Comparison of ENCODE assay signal across 26 mouse cellular contexts in genomic region chr14:12350271-12350916, GRCm38 (mm10). TPM values are rescaled to one million over a fixed set of nuclear protein-coding genes. Genes with fewer than 3 reads are reported as not detected.
A peak's percentile ranks its signal among the peaks of the same experiment; 100 is the strongest.
DNase-seq lines count a peak whose midpoint lies in the region; ATAC-seq lines count a peak whose summit lies in the region.
"Had no signal": no experiment of that assay in that cellular context is flagged by ENCODE, and none has a peak within 500 bp of the region (broad histone marks: within the 10 kb centered on the region; RNA-seq: fewer than 3 reads in every experiment).

No protein-coding gene starts in this region.

- 4% methylated on average over 16 of the region's 16 CpGs for WGBS in hindbrain, embryonic 10.5 days
- WGBS in hindbrain, embryonic 12.5 days, result 4% methylated on average over 16 of the region's 16 CpGs
- WGBS in neural tube, embryonic 15.5 days, result 8% methylated on average over 16 of the region's 16 CpGs
- 19% methylated on average over 16 of the region's 16 CpGs for WGBS in forebrain, embryonic 14.5 days
- WGBS in neural tube, embryonic 11.5 days, result 6% methylated on average over 16 of the region's 16 CpGs

- peaks cover 100% of the 10 kb centered on the region for H3K27me3 ChIP-seq in hindbrain, embryonic 10.5 days (ENCODE audit: insufficient read depth, poor library complexity, severe bottlenecking)
- peaks cover 93% of the 10 kb centered on the region for H3K27me3 ChIP-seq in hindbrain, embryonic 12.5 days
- peaks cover 89% of the 10 kb centered on the region for H3K27me3 ChIP-seq in neural tube, embryonic 15.5 days (replicated peaks)
- peaks cover 51% of the 10 kb centered on the region for H3K27me3 ChIP-seq in forebrain, embryonic 14.5 days (replicated peaks; ENCODE audit: control insufficient read depth, insufficient read depth, low read length)
- H3K27me3 ChIP-seq in neural tube, embryonic 11.5 days (ENCODE audit: control insufficient read depth, insufficient read depth, low read length), result peaks cover 81% of the 10 kb centered on the region
- H3K27me3 ChIP-seq: CH12.LX had no signal

- H3K4me1 ChIP-seq in hindbrain, embryonic 10.5 days (replicated peaks), result peaks cover 9% of the 10 kb centered on the region; the same call in 1 of the 2 replicates
- H3K4me1 ChIP-seq in hindbrain, embryonic 12.5 days, result peaks cover 9% of the 10 kb centered on the region; the same call in 1 of the 2 replicates
- peaks cover 15% of the 10 kb centered on the region; the same call in 1 of the 2 replicates for H3K4me1 ChIP-seq in neural tube, embryonic 15.5 days
- peaks cover 11% of the 10 kb centered on the region; the same call in 1 of the 2 replicates for H3K4me1 ChIP-seq in forebrain, embryonic 14.5 days (ENCODE audit: control insufficient read depth, insufficient read depth, low read length)
- no peaks in the 10 kb centered on the region for H3K4me1 ChIP-seq in neural tube, embryonic 11.5 days (ENCODE audit: control insufficient read depth, insufficient read depth, low read length)

- no peak overlapping the region for H3K27ac ChIP-seq in hindbrain, embryonic 10.5 days
- H3K27ac ChIP-seq in hindbrain, embryonic 12.5 days, result no peak overlapping the region
- no peak overlapping the region for H3K27ac ChIP-seq in neural tube, embryonic 15.5 days (replicated peaks)
- H3K27ac ChIP-seq in forebrain, embryonic 14.5 days (ENCODE audit: low read depth, low read length), result no peak overlapping the region
- H3K27ac ChIP-seq in neural tube, embryonic 11.5 days (ENCODE audit: low read depth, low read length), result no peak overlapping the region
- H3K27ac ChIP-seq: heart, embryonic 10.5 days; hindbrain, embryonic 15.5 days; kidney, embryonic 15.5 days; liver, embryonic 14.5 days; lung, embryonic 15.5 days; neural tube, embryonic 12.5 days; stomach, embryonic 15.5 days had no signal

- no peak overlapping the region for H3K4me2 ChIP-seq in hindbrain, embryonic 12.5 days (replicated peaks)
- no peak overlapping the region for H3K4me2 ChIP-seq in neural tube, embryonic 15.5 days
- H3K4me2 ChIP-seq in forebrain, embryonic 14.5 days (ENCODE audit: low read length), result no peak overlapping the region
- no peak overlapping the region for H3K4me2 ChIP-seq in neural tube, embryonic 11.5 days (ENCODE audit: low read depth)
- H3K4me2 ChIP-seq: hindbrain, embryonic 15.5 days; kidney, embryonic 15.5 days; lung, embryonic 15.5 days; neural tube, embryonic 12.5 days; stomach, embryonic 15.5 days had no signal

- no peaks in the 10 kb centered on the region for H3K9me3 ChIP-seq in hindbrain, embryonic 10.5 days
- no peaks in the 10 kb centered on the region for H3K9me3 ChIP-seq in hindbrain, embryonic 12.5 days (replicated peaks)
- no peaks in the 10 kb centered on the region for H3K9me3 ChIP-seq in neural tube, embryonic 15.5 days (replicated peaks)
- no peaks in the 10 kb centered on the region for H3K9me3 ChIP-seq in forebrain, embryonic 14.5 days (replicated peaks; ENCODE audit: control insufficient read depth, low read length)
- no peaks in the 10 kb centered on the region for H3K9me3 ChIP-seq in neural tube, embryonic 11.5 days (ENCODE audit: control insufficient read depth, low read length)
- H3K9me3 ChIP-seq: heart, embryonic 10.5 days; hindbrain, embryonic 15.5 days; kidney, embryonic 15.5 days; lung, embryonic 15.5 days; neural tube, embryonic 12.5 days; stomach, embryonic 15.5 days had no signal

- ATAC-seq in hindbrain, embryonic 12.5 days (ENCODE audit: low FRiP score), result no peak
- ATAC-seq in neural tube, embryonic 15.5 days (ENCODE audit: low FRiP score), result no peak
- no peak for ATAC-seq in forebrain, embryonic 14.5 days
- no peak for ATAC-seq in neural tube, embryonic 11.5 days (ENCODE audit: insufficient read depth, low FRiP score, low TSS enrichment)
- ATAC-seq: intestine, embryonic 16.5 days had no signal

- DNase-seq in hindbrain, embryonic 10.5 days (ENCODE audit: low spot score), result peak; percentile 42
- DNase-seq in neural tube, embryonic 10.5 days (ENCODE audit: extremely low spot score, low spot score), result peak; percentile 31
- DNase-seq in forebrain, embryonic 14.5 days (ENCODE audit: low spot score), result no peak
- peak; percentile 32 for DNase-seq in neural tube, embryonic 11.5 days (ENCODE audit: low spot score)
- DNase-seq in urinary bladder, postnatal 10 days (ENCODE audit: low spot score), result no peak
- no peak for DNase-seq in right cerebral cortex, adult 18-20 months
- DNase-seq: cerebellum, adult 2 months; gastrocnemius, postnatal 36 days; lung, postnatal 4 days; right cerebral cortex, postnatal 14 days; spleen, adult 18-20 months; thymus, adult 2 months had no signal

- no peaks in the 10 kb centered on the region for H3K36me3 ChIP-seq in hindbrain, embryonic 10.5 days
- H3K36me3 ChIP-seq in hindbrain, embryonic 12.5 days, result no peaks in the 10 kb centered on the region
- H3K36me3 ChIP-seq in neural tube, embryonic 15.5 days, result no peaks in the 10 kb centered on the region
- no peaks in the 10 kb centered on the region for H3K36me3 ChIP-seq in forebrain, embryonic 14.5 days (ENCODE audit: control insufficient read depth, insufficient read depth, low read length)
- no peaks in the 10 kb centered on the region for H3K36me3 ChIP-seq in neural tube, embryonic 11.5 days (ENCODE audit: control insufficient read depth, insufficient read depth, low read length)
- H3K36me3 ChIP-seq: heart, embryonic 10.5 days; hindbrain, embryonic 15.5 days; kidney, embryonic 15.5 days; lung, embryonic 15.5 days; neural tube, embryonic 12.5 days; stomach, embryonic 15.5 days had no signal

- no peak overlapping the region for H3K4me3 ChIP-seq in hindbrain, embryonic 10.5 days
- no peak overlapping the region for H3K4me3 ChIP-seq in hindbrain, embryonic 12.5 days
- no peak overlapping the region for H3K4me3 ChIP-seq in neural tube, embryonic 15.5 days (replicated peaks)
- H3K4me3 ChIP-seq in forebrain, embryonic 14.5 days (ENCODE audit: low read depth, low read length), result no peak overlapping the region
- no peak overlapping the region for H3K4me3 ChIP-seq in neural tube, embryonic 11.5 days (ENCODE audit: low read depth, low read length)
- H3K4me3 ChIP-seq: heart, embryonic 10.5 days; hindbrain, embryonic 15.5 days; kidney, embryonic 15.5 days; lung, embryonic 15.5 days; neural tube, embryonic 12.5 days; stomach, embryonic 15.5 days had no signal

- no peak overlapping the region for H3K9ac ChIP-seq in hindbrain, embryonic 12.5 days
- H3K9ac ChIP-seq in neural tube, embryonic 15.5 days (replicated peaks), result no peak overlapping the region
- peak overlapping the region; percentile 25; the same call in 1 of the 2 replicates for H3K9ac ChIP-seq in forebrain, embryonic 14.5 days (ENCODE audit: low read length)
- H3K9ac ChIP-seq in neural tube, embryonic 11.5 days (ENCODE audit: low read length), result no peak overlapping the region
- H3K9ac ChIP-seq: hindbrain, embryonic 15.5 days; kidney, embryonic 15.5 days; liver, embryonic 14.5 days; lung, embryonic 15.5 days; neural tube, embryonic 12.5 days; stomach, embryonic 15.5 days had no signal

RNA-seq across cellular contexts. Expression of gene Fezf2, which starts 2.4 kb away (rescaled TPM):
- 0.24 and 1.7 TPM in 2 replicates for polyA plus RNA-seq in hindbrain, embryonic 10.5 days (2016; fragmentation: Nextera tagmentation; extraction: Ambion mirVana)
- 0.31 and 0.63 TPM in 2 replicates for polyA plus RNA-seq in hindbrain, embryonic 12.5 days (2016; fragmentation: Nextera tagmentation; extraction: Ambion mirVana)
- 1.0 TPM in 1 of 2 replicates, not detected in the other for polyA plus RNA-seq in neural tube, embryonic 15.5 days (2015; fragmentation: Nextera tagmentation; extraction: Ambion mirVana)
- 69.6 and 81.3 TPM in 2 replicates for polyA plus RNA-seq in forebrain, embryonic 14.5 days (2014; fragmentation: Nextera tagmentation; extraction: Ambion mirVana)
- polyA plus RNA-seq in neural tube, embryonic 11.5 days (2014; fragmentation: Nextera tagmentation; extraction: Ambion mirVana), result not detected in 2 replicates
- polyA plus RNA-seq: cerebellum, adult 2 months; embryonic facial prominence, embryonic 14.5 days; heart, embryonic 10.5 days; heart, postnatal 0 days; intestine, embryonic 16.5 days; kidney, embryonic 15.5 days; liver, embryonic 14.5 days; neural tube, embryonic 12.5 days; stomach, embryonic 15.5 days; urinary bladder, adult 2 months had no signal

Comparison
In these comparisons a context has a peak if more than half of its experiments do, and no peak if none do; other contexts are left out.
1. DNase-seq: peak in hindbrain, embryonic 10.5 days (single experiment), neural tube, embryonic 10.5 days (single experiment) and neural tube, embryonic 11.5 days (single experiment); none in forebrain, embryonic 14.5 days (single experiment), urinary bladder, postnatal 10 days (single experiment) and right cerebral cortex, adult 18-20 months (single experiment).
2. RNA of gene Fezf2, which starts 2.4 kb away (polyA plus RNA-seq): 69.6 to 81.3 TPM in forebrain, embryonic 14.5 days; 0.31 to 0.63 TPM in hindbrain, embryonic 12.5 days, 0.24 to 1.7 TPM in hindbrain, embryonic 10.5 days, 1.0 TPM in neural tube, embryonic 15.5 days and not detected in neural tube, embryonic 11.5 days; every median in the first group is over 10 times any median in the second.